Mouse (Mus musculus) ES-Bruce4 (cell line): Measurements from ENCODE around the gene Def6. TPM values are rescaled to one million over a fixed set of nuclear protein-coding genes. Genes with fewer than 3 reads are reported as not detected.

Experiments
- H3K27ac ChIP-seq: 2 replicates; pipeline ENCODE4 v1.5.1; 2012; ENCODE audit warnings: low read length, inconsistent platforms; ENCODE audit not compliant: insufficient read depth
- H3K27me3 ChIP-seq: 2 replicates; pipeline ENCODE4 v1.6.1; 2012; ENCODE audit warnings: mild to moderate bottlenecking, low read length, inconsistent platforms; ENCODE audit not compliant: control insufficient read depth, poor library complexity, insufficient read depth, severe bottlenecking
- H3K36me3 ChIP-seq: 2 replicates; pipeline ENCODE4 v1.6.1; 2012; ENCODE audit warnings: inconsistent platforms, mild to moderate bottlenecking, low read length, moderate library complexity; ENCODE audit not compliant: control insufficient read depth, poor library complexity, insufficient read depth, severe bottlenecking
- H3K4me1 ChIP-seq: one replicate; pipeline ENCODE4 v1.8.1; 2011; ENCODE audit warnings: low read length; ENCODE audit not compliant: control insufficient read depth, insufficient read depth
- H3K4me3 ChIP-seq: 2 replicates; pipeline ENCODE4 v1.5.1; 2011; ENCODE audit warnings: low read depth, mild to moderate bottlenecking, low read length
- H3K9ac ChIP-seq: 2 replicates; pipeline ENCODE4 v1.6.1; 2012; ENCODE audit warnings: low read depth, mild to moderate bottlenecking, inconsistent platforms; ENCODE audit not compliant: poor library complexity, severe bottlenecking
- H3K9me3 ChIP-seq: replicated peaks from 2 replicates; pipeline ENCODE4 v1.6.1; 2012; ENCODE audit warnings: mild to moderate bottlenecking, low read length, inconsistent platforms; ENCODE audit not compliant: control insufficient read depth, poor library complexity, insufficient read depth, severe bottlenecking
- CTCF ChIP-seq: IDR thresholded peaks from one replicate; pipeline ENCODE4 v1.8.1; 2011; ENCODE audit warnings: low read depth, low read length
- EP300 ChIP-seq: IDR thresholded peaks from 2 replicates; pipeline ENCODE4 v1.6.1; 2011; ENCODE audit warnings: low read depth, low read length; ENCODE audit not compliant: insufficient read depth
- POLR2A ChIP-seq: IDR thresholded peaks from one replicate; pipeline ENCODE4 v1.8.1; 2011; ENCODE audit warnings: low read length; ENCODE audit not compliant: insufficient read depth
- polyA plus RNA-seq: library from polyadenylated mRNA; stranded (reverse); fragments of >200 nt; gene quantifications from 2 replicates; pipeline ENCODE4 v1.2.4, GENCODE M21; 2011; ENCODE audit warnings: low read depth; ENCODE audit not compliant: missing spikeins, insufficient read depth, insufficient read length

Gene Def6
- polyA plus RNA-seq, 1 experiment: 28.4 TPM

DNA sequence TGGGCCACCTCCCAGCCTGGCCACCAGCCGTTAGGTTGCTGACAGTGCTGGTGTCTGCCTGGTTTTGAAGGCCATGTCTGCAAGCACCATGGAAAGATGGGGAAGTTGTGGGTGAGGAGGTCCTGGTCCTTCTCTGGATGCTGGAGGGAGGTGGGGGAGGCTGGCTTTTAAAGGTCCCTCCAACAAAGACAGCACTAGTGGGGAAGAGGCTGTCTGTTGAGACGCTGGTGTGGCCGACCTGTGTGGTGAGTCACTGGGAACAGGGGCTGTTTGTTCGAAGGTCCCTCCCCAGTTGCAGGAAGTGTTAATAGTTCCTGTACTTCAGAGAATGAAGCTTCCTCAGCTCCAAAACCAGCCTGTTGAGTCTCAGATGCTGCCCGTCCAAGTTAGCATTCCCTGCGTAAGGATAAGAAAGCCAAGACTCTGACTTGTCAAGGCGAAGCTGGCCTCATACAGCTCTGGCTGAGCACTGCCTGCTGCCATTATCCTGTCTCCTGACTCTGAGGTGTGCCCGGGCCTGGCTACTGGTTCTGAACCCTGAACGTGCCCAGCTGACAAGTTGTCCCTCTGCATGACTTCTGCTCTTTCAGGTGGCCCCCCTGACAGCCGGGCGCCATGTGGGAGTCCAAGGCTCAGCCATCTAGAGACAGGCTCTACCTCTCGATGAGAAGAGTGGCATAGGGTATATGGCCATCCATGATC is 44.2 kb downstream of the Def6 start:
- Histone ChIP-seq H3K9ac (no peak overlapping the region), H3K4me3 (no peak overlapping the region), H3K27ac (no peak overlapping the region), H3K9me3 (no peaks in the 10 kb centered on the region), H3K27me3 (no peaks in the 10 kb centered on the region), H3K36me3 (no peaks in the 10 kb centered on the region), H3K4me1 (peaks cover 3% of the 10 kb centered on the region)
- no peak for TF ChIP-seq POLR2A
- no peak for TF ChIP-seq CTCF
- no peak for TF ChIP-seq EP300

DNA sequence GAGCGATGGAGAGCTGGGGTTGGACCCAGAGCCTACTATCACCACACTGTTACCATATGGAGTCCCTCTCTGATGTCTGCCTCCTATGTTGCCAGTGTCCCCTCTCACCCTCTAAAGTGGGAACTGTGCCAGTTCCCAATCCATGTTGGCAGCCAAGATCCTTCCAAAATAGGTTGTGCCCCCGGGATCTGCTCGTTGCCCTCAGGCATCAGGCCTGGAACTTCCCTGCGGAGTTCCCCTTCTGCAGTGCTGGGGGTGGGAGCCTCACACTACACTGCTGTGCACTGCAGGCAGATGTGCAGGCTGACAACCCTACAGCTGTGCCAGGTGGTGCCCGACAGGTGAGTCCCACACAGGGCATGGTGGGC is 44.7 kb downstream of the Def6 start:
- H3K27me3 ChIP-seq: no peaks in the 10 kb centered on the region
- H3K9me3 ChIP-seq: no peaks in the 10 kb centered on the region
- H3K9ac ChIP-seq: no peak overlapping the region
- no peak overlapping the region for H3K4me3 ChIP-seq
- peaks cover 4% of the 10 kb centered on the region for H3K4me1 ChIP-seq
- TF ChIP-seq EP300: no peak
- TF ChIP-seq CTCF: no peak
- no peak for TF ChIP-seq POLR2A
- no peak overlapping the region for H3K27ac ChIP-seq
- H3K36me3 ChIP-seq: no peaks in the 10 kb centered on the region

GRCm38 (mm10) chr17:28253216-28253615 is 45.6 kb downstream of the Def6 start:
- Histone ChIP-seq H3K27ac (no peak overlapping the region), H3K9ac (no peak overlapping the region), H3K36me3 (no peaks in the 10 kb centered on the region), H3K27me3 (no peaks in the 10 kb centered on the region), H3K4me3 (no peak overlapping the region), H3K4me1 (peaks cover 4% of the 10 kb centered on the region), H3K9me3 (no peaks in the 10 kb centered on the region)
- TF ChIP-seq CTCF: no peak
- TF ChIP-seq EP300: no peak
- no peak for TF ChIP-seq POLR2A

DNA sequence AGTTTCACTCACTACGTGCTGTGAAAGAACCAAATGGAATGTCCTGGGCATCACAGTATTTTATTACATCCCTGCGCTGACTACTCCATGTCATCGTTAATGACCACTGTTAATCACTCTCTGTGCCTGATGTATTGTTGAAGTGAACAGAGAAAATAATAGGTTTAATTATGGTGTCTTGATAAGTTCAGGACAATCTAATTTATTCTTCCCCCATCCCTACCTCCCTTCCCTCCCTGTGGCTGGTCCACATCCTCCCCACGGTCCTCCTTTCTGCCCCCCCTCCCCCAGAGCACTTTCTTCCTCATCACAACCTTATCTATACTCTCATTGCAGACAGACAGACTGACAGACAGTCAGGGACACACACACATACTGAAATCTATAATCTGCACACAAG is 47.2 kb downstream of the Def6 start:
- Histone ChIP-seq H3K4me3 (no peak overlapping the region), H3K9me3 (no peaks in the 10 kb centered on the region), H3K27ac (no peak overlapping the region), H3K36me3 (no peaks in the 10 kb centered on the region), H3K4me1 (peaks cover 4% of the 10 kb centered on the region), H3K27me3 (no peaks in the 10 kb centered on the region), H3K9ac (no peak overlapping the region)
- TF ChIP-seq CTCF (no peak), EP300 (no peak), POLR2A (no peak)

DNA sequence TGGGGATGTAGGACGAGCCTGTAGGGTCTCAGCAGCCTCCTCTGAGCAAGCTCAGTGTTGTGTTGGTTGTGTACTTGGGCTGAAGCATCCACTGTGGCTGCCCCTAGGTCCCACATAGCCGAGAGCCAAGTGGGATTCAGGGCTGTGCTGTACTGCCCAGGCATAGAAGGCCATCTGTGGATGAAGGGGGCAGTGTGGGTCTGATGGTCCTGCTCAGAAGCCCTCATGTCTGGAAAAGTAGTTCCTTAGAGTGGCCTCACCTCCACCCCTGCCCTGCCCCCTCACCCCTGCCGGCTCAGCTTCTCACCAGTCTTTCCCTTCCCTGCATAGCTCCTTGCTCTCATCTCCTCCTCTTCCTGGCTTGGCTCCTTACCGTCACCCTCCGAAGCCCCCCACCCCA is 48.1 kb downstream of the Def6 start:
- no peak for TF ChIP-seq POLR2A
- TF ChIP-seq CTCF: no peak
- TF ChIP-seq EP300: no peak
- H3K9me3 ChIP-seq: no peaks in the 10 kb centered on the region
- H3K36me3 ChIP-seq: no peaks in the 10 kb centered on the region
- no peak overlapping the region for H3K9ac ChIP-seq
- H3K27ac ChIP-seq: no peak overlapping the region
- H3K27me3 ChIP-seq: no peaks in the 10 kb centered on the region
- peaks cover 4% of the 10 kb centered on the region for H3K4me1 ChIP-seq
- H3K4me3 ChIP-seq: no peak overlapping the region

GRCm38 (mm10) chr17:28256651-28257328 is 49.2 kb downstream of the Def6 start:
- H3K9ac ChIP-seq: no peak overlapping the region
- H3K36me3 ChIP-seq: no peaks in the 10 kb centered on the region
- TF ChIP-seq EP300 (no peak), CTCF (no peak), POLR2A (no peak)
- H3K4me3 ChIP-seq: no peak overlapping the region
- no peaks in the 10 kb centered on the region for H3K27me3 ChIP-seq
- H3K27ac ChIP-seq: no peak overlapping the region
- peaks cover 4% of the 10 kb centered on the region for H3K4me1 ChIP-seq
- H3K9me3 ChIP-seq: no peaks in the 10 kb centered on the region
